8 mouse cellular contexts compared by ENCODE assay signal in genomic region chr15:25762306-25762705, GRCm38 (mm10).
DNase-seq lines count a peak whose midpoint lies in the region; ATAC-seq lines count a peak whose summit lies in the region.

No protein-coding gene starts in this region.

- H3K4me1 ChIP-seq in limb, embryonic 11.5 days (ENCODE audit: control insufficient read depth, insufficient read depth, low read length): peaks cover 3% of the 10 kb centered on the region; the same call in 1 of the 2 replicates
- peaks cover 47% of the 10 kb centered on the region for H3K4me1 ChIP-seq in limb, embryonic 10.5 days
- peaks cover 74% of the 10 kb centered on the region for H3K4me1 ChIP-seq in forebrain, embryonic 14.5 days (ENCODE audit: control insufficient read depth, insufficient read depth, low read length)
- H3K4me1 ChIP-seq in lung, embryonic 16.5 days (replicated peaks; ENCODE audit: control insufficient read depth, insufficient read depth, low read length): peaks cover 54% of the 10 kb centered on the region

- DNase-seq in limb, embryonic 11.5 days (ENCODE audit: low spot score): peak; percentile 42
- DNase-seq in limb, embryonic 10.5 days (ENCODE audit: low spot score): no peak
- DNase-seq in forebrain, embryonic 14.5 days (ENCODE audit: low spot score): peak; percentile 90
- peak; percentile 72 for DNase-seq in retina, postnatal 1 day
- no peak for DNase-seq in kidney, postnatal 14 days
- DNase-seq in spleen, postnatal 14 days (ENCODE audit: low spot score in 2 of 2): no peak
- DNase-seq in kidney, adult 8-10 months: no peak

- H3K4me2 ChIP-seq in limb, embryonic 11.5 days (ENCODE audit: low read depth, severe bottlenecking): no peak overlapping the region
- H3K4me2 ChIP-seq in forebrain, embryonic 14.5 days (ENCODE audit: low read length): peak overlapping the region; percentile 45
- H3K4me2 ChIP-seq in lung, embryonic 16.5 days (ENCODE audit: low read depth, low read length): no peak overlapping the region

- no peak overlapping the region for H3K27ac ChIP-seq in limb, embryonic 11.5 days (replicated peaks; ENCODE audit: low read depth, low read length)
- H3K27ac ChIP-seq in limb, embryonic 10.5 days: no peak overlapping the region
- H3K27ac ChIP-seq in forebrain, embryonic 14.5 days (ENCODE audit: low read depth, low read length): peak overlapping the region; percentile 94
- peak overlapping the region; percentile 1; the same call in 1 of the 2 replicates for H3K27ac ChIP-seq in lung, embryonic 16.5 days (ENCODE audit: low read length)

- H3K27me3 ChIP-seq in limb, embryonic 11.5 days (ENCODE audit: control insufficient read depth, insufficient read depth, low read length): no peaks in the 10 kb centered on the region
- no peaks in the 10 kb centered on the region for H3K27me3 ChIP-seq in limb, embryonic 10.5 days (ENCODE audit: low read depth, poor library complexity, severe bottlenecking)
- no peaks in the 10 kb centered on the region for H3K27me3 ChIP-seq in forebrain, embryonic 14.5 days (replicated peaks; ENCODE audit: control insufficient read depth, insufficient read depth, low read length)
- H3K27me3 ChIP-seq in lung, embryonic 16.5 days (ENCODE audit: control insufficient read depth, insufficient read depth, low read depth, low read length): no peaks in the 10 kb centered on the region

- H3K9ac ChIP-seq in limb, embryonic 11.5 days (ENCODE audit: low read length): no peak overlapping the region
- H3K9ac ChIP-seq in forebrain, embryonic 14.5 days (ENCODE audit: low read length): peak overlapping the region; percentile 43
- H3K9ac ChIP-seq in lung, embryonic 16.5 days (ENCODE audit: low read length): no peak overlapping the region

- H3K9me3 ChIP-seq in limb, embryonic 11.5 days (ENCODE audit: control insufficient read depth, low read length): no peaks in the 10 kb centered on the region
- H3K9me3 ChIP-seq in limb, embryonic 10.5 days (replicated peaks): no peaks in the 10 kb centered on the region
- H3K9me3 ChIP-seq in forebrain, embryonic 14.5 days (replicated peaks; ENCODE audit: control insufficient read depth, low read length): no peaks in the 10 kb centered on the region
- no peaks in the 10 kb centered on the region for H3K9me3 ChIP-seq in lung, embryonic 16.5 days (ENCODE audit: control insufficient read depth, low read length)

- WGBS in limb, embryonic 11.5 days: 25% methylated on average over 8 of the region's 8 CpGs
- WGBS in limb, embryonic 10.5 days: 21% methylated on average over 8 of the region's 8 CpGs
- WGBS in forebrain, embryonic 14.5 days: 4% methylated on average over 8 of the region's 8 CpGs
- WGBS in lung, embryonic 16.5 days: 41% methylated on average over 8 of the region's 8 CpGs

- H3K4me3 ChIP-seq in limb, embryonic 11.5 days (ENCODE audit: low read depth, low read length): no peak overlapping the region
- no peak overlapping the region for H3K4me3 ChIP-seq in limb, embryonic 10.5 days
- H3K4me3 ChIP-seq in forebrain, embryonic 14.5 days (ENCODE audit: low read depth, low read length): 0 out of 2 replicates have a peak overlapping the region, but pooled peaks have one; percentile 9
- H3K4me3 ChIP-seq in lung, embryonic 16.5 days (ENCODE audit: low read length): no peak overlapping the region

- peak; percentile 51 for ATAC-seq in limb, embryonic 11.5 days (ENCODE audit: insufficient number of reproducible peaks, low FRiP score, low TSS enrichment, low read depth)
- peak; percentile 63 for ATAC-seq in forebrain, embryonic 14.5 days
- 0 out of 2 replicates have a peak, but pooled peaks have one; percentile 9 for ATAC-seq in lung, embryonic 16.5 days (ENCODE audit: low read depth)

- H3K36me3 ChIP-seq in limb, embryonic 11.5 days (ENCODE audit: control insufficient read depth, insufficient read depth, low read length): no peaks in the 10 kb centered on the region; the same call in 1 of the 2 replicates
- peaks cover 50% of the 10 kb centered on the region for H3K36me3 ChIP-seq in limb, embryonic 10.5 days
- H3K36me3 ChIP-seq in forebrain, embryonic 14.5 days (ENCODE audit: control insufficient read depth, insufficient read depth, low read length): no peaks in the 10 kb centered on the region
- no peaks in the 10 kb centered on the region; the same call in 1 of the 2 replicates for H3K36me3 ChIP-seq in lung, embryonic 16.5 days (ENCODE audit: control insufficient read depth, insufficient read depth, low read length)

Comparison
In these comparisons a context has a peak if more than half of its experiments do, and no peak if none do; other contexts are left out.
1. DNase-seq: peak in limb, embryonic 11.5 days (single experiment), forebrain, embryonic 14.5 days (single experiment) and retina, postnatal 1 day (single experiment); none in limb, embryonic 10.5 days (single experiment), kidney, postnatal 14 days (single experiment), spleen, postnatal 14 days (0 of 2) and kidney, adult 8-10 months (0 of 2).
2. ATAC-seq: peak in every context shown above with its lines; median percentile 63 in forebrain, embryonic 14.5 days; 51 in limb, embryonic 11.5 days; 9 in lung, embryonic 16.5 days.
3. H3K27ac ChIP-seq: peak in forebrain, embryonic 14.5 days (single experiment) and lung, embryonic 16.5 days (single experiment); none in limb, embryonic 11.5 days (single experiment) and limb, embryonic 10.5 days (single experiment).